Mouse (Mus musculus) adrenal gland, adult 18-20 months (tissue): Measurements from ENCODE around the gene Tnip3. TPM values are rescaled to one million over a fixed set of nuclear protein-coding genes. Genes with fewer than 3 reads are reported as not detected.
A peak's percentile ranks its signal among the peaks of the same experiment; 100 is the strongest.

Experiments used
- DNase-seq, 2 experiments: peaks; one replicate each; pipeline ENCODE4 v3.0.0; 2021 to 2022; ENCODE audit warnings: low spot score in 2 of 2
- long read RNA-seq, 2 experiments: library from polyadenylated mRNA; stranded (forward); transcript quantifications; one replicate each; pipeline ENCODE4 v2.0.0; 2021
- total RNA-seq, 2 experiments: library from RNA; stranded (reverse); gene quantifications; 1 replicate in 1 of 2; 2 replicates in 1 of 2; pipeline ENCODE4 v1.2.3; 2021

Gene Tnip3
- under 1 TPM in 1 of 2 experiments, not detected in 1; 0.13 TPM for total RNA-seq
- long read RNA-seq, experiment 1, result 0 reads
- long read RNA-seq, experiment 2, result 0 reads

DNA sequence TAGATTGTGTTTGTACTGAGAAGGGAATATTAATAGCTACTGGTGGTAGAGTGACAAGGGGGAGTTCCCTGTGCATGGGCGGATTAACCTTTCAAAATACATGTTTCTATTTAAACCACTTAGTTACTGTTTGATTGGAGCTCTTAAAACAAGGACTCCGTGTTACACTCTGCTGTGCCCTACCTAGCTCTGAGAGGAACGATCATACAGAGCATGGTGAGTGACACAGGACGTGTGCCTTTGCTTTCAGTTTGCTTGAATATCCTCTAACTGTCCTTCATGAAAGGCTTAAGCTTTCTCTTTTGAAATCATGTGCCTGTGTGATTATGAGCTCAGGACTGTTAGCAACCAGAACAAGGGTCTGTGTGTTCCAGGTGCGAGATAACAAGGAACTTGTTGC is at the start of gene Tnip3:
Tnip3 (plus strand) TSS at position 122 of the 400 bp plus-strand sequence.
- DNase-seq, result no peak

DNA sequence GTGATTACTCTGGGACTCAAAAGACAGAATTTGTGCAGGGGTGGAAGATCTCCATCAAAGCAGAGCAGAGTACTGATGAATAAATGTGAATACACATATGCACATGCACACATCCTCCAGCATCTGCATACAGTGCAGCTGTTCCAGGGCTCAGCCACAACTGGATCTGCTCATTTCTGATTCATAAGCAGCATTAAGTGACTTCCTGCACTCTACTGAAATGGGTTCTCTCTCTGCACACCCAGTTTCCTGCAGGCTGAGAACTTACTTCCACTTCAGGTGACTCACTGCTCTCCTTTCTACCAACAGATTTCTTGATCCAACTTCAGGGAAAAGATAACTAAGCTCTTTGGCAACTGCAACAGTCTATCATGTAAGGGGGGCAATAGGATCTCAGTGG is 26.3 kb upstream of the Tnip3 start:
- DNase-seq, result no peak

DNA sequence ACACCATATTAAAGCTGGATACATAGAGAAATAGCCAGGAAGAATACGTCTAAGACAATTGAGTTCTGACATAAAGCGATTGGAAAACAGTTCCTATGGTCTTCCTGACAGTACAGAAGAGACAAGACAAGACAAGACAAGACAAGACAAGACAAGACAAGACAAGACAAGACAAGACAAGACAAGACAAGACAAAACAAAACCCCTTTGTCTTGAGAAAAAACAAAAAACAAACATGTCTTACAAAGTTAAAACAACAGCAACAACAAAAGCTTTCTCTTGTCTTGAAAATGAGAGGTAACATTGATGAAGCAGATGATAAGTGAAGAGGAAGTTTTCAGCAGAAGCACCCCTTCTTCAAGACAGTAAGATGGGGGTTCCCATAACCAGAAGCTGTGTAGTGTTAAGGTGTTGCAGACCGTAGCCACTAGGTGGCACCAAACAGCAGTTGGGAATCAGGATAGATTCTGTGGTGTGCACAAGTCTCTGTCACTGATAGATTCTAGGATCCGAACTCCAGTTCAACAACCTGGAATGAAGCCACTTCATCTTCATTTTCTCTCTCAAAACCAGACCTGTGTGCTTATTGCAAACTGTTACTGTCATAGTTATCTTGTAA is 15.0 kb upstream of the Tnip3 start:
- DNase-seq, result peak; percentile 57 to 60

DNA sequence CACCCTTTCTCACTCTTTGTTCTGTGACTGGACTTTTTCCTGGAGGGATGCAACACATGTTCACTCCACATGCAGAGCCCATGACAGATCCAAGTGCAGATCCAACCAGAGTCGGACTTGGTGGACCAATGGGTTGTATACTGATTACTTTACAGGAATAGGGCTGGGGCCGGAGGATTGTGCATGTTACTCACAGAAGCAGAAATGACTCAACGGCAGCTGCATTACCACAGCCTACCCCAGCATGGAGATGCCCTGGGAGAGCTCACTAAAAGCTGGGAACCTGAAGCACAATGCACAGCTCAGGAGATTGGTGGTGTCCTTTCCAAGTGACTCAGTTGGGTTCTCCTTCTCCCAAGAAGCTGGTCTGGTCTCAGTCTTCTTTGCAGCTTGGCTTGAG is 11.3 kb upstream of the Tnip3 start:
- no peak for DNase-seq

DNA sequence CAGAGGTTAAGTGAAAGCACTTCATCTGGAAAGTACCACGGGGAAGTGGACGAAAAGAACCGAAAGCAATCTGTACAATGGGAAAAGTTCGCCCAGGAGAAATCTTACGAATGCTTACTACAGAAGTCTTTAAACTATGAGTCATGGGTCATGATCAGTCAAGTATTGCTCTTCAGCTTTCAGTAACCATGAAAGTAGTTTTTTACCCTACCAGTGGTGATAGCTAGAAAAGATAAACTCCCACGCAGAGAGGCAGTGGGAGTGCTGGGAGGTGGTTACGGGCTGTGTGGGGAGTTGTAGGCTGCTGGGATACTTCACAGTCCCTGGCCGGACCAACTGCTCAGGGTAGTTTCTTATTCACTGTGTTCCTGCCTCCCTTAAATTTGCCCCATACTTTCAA is 8.4 kb upstream of the Tnip3 start:
- no peak for DNase-seq

DNA sequence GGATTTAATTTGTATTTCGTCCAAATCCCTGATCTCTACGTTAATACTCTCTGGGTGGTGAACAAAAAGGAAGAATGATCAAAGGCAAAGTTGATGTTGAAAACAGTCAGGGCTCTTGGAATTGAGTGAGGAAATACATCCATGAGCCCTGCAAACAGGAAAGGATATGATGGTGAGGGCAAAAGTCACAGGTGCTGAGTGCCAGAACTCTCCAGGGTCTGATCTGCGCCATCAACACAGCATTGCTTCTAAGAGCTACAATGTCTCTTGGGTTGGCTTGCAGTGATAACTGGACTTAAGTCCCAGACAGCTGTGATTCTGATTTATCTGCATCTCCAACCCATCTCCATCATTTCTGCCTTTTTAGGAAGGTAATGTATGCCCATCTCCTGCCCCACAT is 4.3 kb upstream of the Tnip3 start:
- no peak for DNase-seq

DNA sequence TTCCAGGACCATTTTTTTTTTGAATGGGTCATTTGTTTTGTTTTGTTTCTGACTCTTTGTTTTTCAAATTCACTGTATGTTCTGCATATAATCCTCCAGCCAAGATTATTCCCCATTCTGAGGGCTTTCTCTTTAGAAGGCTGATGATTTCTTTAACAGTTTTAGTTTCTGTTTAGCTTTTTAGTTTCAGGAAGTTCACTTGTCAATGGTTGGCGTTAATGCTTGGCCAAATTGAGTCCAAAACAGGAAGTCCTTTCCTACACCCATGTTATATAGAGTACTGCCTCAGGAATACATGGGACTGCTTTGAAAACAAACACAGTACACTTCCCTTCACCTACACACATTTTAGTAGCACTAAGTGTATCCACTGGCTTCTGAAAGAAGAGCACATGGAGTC is 2.8 kb downstream of the Tnip3 start:
- no peak for DNase-seq

DNA sequence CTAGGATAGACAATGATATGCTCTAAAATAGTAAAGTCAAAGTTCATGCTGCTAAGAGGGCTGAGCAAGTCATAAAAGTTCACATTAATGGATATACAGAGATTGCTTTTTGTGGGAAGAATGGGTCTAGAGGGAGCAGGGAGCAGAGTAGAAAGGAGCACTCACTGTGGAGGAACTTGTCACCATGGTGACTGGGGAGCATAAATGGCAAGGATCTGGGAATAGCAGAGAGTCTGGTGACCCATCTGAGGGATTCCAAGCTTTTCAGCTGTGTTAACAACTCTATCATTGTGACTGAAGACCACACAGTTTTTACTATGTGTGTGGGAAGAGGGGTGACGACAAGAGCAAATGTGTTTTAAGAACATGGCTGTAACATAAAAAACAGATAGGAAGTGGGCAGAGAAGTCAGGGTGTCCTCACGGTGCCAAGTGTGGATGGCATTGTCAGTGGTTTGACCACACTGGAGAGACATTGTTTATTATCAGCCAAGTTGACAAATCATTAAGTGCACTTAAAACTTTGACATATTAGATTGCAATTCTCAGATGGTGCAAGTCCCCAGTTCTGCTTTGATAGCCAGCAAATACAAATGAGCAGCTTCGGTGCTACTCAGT is 6.2 kb downstream of the Tnip3 start:
- DNase-seq, result no peak

DNA sequence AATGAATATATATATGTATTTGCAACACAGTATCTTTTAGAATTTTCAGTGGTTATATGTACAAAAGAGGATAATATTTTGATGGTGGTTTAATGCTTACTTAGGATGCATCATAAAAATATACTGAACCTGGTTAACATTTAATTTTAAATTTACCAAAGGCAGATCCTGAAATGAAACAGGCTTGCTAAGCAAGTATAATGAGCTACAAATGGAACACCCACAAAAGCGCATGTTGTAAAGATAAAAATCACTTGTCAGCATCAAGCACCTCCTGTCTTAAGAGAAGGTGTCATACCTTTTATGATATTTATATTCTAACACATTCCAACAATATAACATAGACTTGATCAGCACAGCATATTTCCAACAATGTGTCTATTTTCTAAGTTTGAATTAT is 8.6 kb downstream of the Tnip3 start:
- DNase-seq, result no peak

DNA sequence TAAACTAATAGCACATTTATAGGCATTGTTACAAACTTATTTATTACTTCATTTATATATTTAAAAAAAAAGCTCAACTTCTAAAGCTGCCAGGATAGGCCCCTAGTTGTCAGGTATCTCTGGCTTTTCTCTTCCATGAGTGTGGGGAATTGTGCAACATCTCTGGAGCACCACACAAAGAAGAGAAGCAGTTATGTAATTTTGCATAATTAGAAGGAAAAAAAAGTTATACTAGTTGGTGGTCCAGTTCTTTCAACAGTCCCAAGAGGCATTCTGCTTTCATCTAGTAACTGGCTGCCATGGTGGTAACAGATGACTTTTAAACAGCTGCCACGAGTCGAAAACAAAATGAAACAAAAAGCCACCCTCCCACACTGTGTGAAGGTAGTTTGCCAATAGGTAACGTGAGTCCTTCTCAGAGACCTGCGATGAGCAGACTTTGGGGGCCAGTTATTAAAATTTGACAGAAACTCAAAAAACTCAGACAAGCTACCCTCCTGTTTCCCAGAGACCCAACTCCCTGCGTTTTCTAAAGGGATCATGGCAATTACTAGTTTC is 12.3 kb downstream of the Tnip3 start:
- no peak for DNase-seq

DNA sequence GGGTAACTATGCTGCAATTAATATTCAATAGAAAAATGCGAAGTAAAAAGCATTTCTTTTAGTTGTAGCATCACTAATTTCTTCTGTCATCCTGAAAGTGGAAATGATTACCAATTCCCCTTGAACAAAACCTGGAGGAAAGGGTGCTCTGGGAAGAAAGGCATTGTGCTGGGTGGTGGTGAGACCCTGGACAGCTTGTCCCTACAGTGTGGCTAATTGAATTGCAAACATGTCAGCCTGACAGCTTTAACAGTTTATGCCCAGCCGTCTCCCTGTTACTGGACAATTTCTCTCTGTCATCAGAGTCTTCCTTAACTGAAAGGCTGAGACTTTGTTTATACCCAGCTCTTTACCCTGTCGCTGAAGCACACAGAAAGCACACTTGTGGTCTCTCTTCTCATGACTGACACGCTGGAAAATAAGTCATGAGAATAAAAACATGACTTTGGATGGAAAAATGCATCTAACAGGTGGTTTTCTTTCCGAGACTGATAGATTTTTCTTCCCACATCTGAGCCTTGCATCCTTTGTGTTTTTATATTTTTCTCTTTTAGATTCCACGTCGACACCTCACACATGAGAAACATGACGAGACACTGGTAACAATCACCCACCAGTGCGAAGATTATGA is 13.0 kb downstream of the Tnip3 start:
- no peak for DNase-seq

DNA sequence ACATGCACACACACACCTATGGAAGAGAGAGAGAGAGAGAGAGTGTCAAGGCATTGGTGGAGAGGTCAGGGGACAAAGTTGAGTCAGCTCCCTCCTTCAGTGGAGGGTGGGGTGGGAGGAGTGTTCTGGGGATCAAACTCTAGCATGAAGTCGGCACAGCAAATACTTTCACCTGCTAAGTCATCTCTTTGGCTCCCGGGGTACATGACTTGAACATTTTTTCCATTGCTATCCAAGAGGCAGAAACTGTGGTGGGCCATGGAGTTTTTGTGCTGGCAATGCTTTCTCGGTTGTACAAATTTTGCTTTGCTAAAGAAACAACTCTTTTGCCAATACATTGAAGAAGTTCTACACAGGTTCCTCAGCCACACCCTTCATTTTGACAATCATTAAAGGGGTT is 13.8 kb downstream of the Tnip3 start:
- no peak for DNase-seq

DNA sequence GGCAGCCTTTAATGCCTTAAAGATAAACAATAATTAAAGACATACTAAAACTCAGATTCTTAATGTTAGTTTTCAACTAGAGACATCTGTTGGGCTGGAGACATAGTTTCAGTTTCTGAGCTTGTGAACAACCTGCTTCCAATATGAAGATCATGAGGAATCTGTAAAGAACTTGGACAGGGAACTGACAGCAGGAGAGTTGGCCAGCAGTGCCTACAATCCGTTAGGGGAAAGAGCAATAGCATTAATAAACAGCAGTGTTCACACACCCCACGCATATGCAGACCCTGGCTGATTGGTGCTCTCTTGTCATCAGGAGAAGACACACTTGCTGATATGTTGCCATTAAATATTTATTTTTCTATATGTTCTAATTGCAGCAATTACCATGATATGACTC is 15.0 kb downstream of the Tnip3 start:
- no peak for DNase-seq

DNA sequence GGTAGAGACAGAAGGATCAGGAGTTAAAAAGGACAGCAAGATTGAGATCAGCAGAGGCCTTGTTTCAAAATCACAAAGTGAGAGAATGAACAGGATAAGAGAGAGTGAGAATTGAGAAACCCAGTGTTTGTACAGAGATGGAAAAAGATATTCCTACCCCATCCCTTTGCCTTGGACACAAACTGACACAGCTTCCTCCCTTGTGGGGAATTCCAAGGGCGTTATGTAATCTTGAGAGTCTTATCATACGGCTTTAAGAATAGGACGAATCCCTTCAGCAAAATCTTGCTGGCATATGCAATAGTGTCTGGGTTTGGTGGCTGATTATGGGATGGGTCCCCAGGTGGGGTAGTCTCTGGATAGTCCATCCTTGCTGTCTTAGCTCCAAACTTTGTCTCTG is 16.0 kb downstream of the Tnip3 start:
- no peak for DNase-seq

DNA sequence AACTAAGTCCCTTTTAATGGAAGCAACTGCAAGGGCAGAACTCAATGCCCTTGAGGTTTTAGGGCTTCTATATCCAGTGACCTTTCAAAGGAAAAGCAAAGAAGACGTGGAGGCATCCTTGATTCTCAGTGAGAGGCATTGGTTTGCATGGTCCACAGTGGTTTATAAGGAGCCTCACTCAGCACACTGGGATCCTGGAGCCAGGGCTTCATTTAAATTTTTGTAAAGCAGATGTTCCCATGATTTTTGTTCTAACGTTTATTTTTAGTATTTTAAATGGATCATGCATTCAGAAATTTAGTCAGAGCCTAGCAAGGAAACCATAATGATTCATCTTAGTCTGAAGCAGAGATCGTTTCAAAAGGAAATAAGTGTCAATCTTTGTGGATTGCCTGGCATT is 17.3 kb downstream of the Tnip3 start:
- no peak for DNase-seq

DNA sequence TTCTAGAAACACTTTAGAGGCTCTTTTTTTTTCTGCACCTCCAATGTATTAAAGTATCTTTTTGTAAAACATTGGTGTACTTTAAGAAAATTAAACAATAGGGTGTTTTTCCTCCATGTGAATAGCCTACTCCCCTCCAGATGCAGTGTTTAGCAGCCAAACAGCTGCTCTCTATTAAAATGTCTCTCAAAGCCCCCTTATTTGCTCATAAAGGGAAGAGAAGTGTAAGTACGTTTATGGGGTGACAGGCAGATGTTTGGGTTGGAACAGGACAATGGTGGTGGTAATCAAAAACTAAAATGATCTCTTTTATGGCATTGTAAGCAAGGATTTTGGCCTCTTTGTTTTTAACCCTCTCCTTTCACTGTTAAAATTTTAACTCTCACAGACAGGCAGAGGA is 17.8 kb downstream of the Tnip3 start:
- no peak for DNase-seq

DNA sequence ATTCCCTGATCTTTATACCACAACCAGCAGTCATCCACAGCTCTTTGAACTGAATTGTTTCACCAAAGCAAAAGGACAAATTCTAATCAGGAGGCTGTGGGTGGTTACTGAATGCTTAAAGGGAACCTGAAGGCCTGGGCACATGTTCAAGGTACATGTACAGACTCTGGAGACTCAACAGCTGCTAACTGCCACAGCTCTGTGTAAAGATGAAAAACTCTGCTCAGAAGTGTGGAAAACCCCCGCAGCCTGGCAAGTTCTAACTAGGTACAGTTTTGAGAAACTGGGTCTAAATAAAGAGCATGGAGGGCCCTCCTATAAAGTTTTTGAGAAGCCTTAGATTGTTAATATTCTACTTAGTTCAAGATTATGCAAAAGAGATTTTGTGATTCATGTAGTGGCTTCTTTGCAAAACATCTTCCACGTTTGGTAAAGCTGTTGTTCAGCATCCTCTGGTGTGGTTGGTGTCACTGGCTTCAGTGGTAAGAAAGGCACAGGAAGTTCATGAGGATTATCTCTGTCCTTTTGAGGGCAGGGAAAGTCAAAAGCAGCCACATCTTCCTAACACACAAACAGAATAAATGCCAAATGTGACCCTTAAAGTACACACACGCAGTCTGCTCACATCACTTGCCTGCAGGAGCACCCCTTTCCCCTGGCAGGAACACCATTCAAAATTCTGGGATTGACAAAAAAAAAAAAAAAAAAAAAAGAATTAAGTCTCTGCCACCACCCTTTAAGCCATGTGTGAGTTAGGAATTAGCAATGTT is 39.0 kb downstream of the Tnip3 start:
- DNase-seq, result no peak

DNA sequence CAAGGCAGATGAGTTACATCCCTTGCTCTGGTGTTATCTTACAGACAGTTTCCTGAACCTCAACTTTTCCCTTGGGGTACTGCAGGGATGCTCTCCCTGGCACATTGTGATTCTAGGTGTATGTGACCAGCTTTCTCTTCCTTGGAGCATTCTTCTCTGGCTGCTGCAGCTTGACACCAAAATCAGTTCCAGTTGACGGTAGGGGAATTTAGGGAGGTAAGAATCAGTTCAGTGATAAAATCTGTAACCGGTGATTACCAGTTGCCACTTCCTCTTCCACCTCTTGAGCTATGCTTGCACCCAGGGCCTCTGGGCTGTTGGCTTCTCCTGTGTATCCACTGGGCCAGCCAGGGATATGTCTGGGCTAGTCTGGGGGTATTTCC is 39.5 kb downstream of the Tnip3 start:
- no peak for DNase-seq

DNA sequence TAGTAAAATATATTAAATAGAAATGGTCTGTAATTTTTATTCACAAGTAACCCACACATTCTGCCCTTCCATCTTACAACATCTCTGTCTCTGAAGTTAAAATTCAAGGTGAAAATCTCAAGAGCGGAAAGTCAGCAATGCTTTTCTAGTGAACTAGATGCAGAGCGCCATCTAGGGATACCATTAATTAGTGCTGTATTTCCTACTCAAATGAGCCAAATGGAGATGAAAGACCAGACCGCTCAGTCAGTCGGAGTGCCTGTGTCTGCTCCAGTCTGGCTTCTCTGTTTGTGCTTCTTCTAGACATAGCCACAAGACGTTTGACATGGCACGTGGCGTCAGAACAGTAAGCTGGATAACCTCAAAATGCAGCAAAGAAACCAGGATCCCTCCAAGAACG is 44.6 kb downstream of the Tnip3 start:
- DNase-seq, result peak in 1 of 2 experiments; percentile 8

DNA sequence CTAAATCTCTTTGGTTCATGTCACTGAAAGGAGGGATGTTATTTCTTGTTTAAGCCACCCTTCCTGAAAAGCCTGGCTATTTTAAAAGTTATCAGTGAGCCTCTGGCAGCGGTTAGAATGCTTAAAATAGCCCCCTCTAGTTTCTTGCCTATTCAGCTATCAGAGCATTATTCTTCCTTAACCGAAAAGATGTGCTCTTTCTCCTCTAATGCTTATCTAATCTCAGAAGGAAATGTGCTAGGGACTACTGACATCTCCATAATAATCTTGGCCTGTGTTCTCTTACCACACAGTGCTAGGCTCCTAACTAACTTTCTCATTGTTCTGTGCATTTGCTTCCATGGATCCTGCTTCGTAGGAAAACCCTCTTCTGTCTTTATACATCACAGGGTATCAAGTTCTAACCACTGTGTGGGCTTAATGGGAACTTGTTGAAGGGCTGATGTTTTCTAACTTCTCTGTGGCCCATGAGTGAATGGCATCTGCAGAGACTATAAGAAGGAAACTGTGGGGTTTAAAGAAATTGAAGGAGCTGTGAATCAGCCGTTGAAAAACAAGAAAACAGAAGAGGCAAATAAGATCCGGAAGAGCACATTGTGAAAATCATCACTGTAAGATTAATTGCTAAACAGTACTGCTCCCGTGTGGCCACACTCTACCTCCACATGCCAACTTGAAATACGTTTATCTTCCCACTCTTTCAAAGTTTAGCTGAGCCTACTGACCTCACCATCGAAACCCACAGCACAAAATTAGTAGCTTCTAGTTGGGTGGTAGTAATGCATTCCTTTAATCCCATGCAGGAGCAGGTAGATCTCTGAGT is 53.2 kb downstream of the Tnip3 start:
- DNase-seq, result no peak

DNA sequence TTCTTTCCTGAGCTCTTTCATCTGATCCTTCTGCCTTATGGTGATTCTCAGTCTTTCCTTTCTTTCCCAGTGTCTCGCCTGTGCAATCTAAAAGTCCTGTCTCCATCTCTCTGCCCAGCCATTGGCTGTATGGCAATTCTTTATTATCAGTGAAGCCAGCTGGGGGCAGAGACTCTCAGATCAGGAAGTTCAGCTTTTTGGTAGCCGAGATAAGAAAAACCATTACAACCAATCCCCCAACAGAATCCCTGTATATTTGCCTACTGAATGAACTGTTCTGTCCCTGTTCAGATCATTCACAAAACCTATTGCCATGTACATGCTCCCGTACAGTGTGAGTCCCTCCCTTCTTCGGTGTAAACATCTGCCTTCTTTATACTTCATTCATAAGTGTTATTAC is 57.9 kb downstream of the Tnip3 start:
- DNase-seq, result no peak
